In genomic region chr2:65217677-65218076, GRCm38 (mm10) we compare ENCODE assay signal across 24 mouse cellular contexts. TPM values are rescaled to one million over a fixed set of nuclear protein-coding genes. Genes with fewer than 3 reads are reported as not detected.
DNase-seq lines count a peak whose midpoint lies in the region; ATAC-seq lines count a peak whose summit lies in the region.
"Had no signal": no experiment of that assay in that cellular context is flagged by ENCODE, and none has a peak within 500 bp of the region (broad histone marks: within the 10 kb centered on the region; RNA-seq: fewer than 3 reads in every experiment).

No protein-coding gene starts in this region.

- WGBS in kidney, embryonic 14.5 days = 63% methylated on average over 6 of the region's 6 CpGs

- H3K27me3 ChIP-seq in kidney, embryonic 14.5 days (ENCODE audit: control insufficient read depth, insufficient read depth, low read length) = no peaks in the 10 kb centered on the region
- H3K27me3 ChIP-seq: forebrain, embryonic 12.5 days; heart, embryonic 15.5 days; hindbrain, embryonic 12.5 days; limb, embryonic 13.5 days; liver, embryonic 12.5 days; megakaryocyte, embryonic 14.5 days; midbrain, embryonic 12.5 days; neural tube, embryonic 13.5 days; stomach, embryonic 15.5 days had no signal

- peak overlapping the region; percentile 10; the same call in 1 of the 2 replicates for H3K27ac ChIP-seq in kidney, embryonic 14.5 days (ENCODE audit: low read depth, low read length)
- H3K27ac ChIP-seq: forebrain, embryonic 12.5 days; heart, embryonic 10.5 days; heart, embryonic 15.5 days; hindbrain, embryonic 12.5 days; hindbrain, postnatal 0 days; limb, embryonic 13.5 days; liver, embryonic 12.5 days; midbrain, embryonic 12.5 days; neural tube, embryonic 13.5 days; stomach, embryonic 15.5 days had no signal

- no peaks in the 10 kb centered on the region for H3K9me3 ChIP-seq in kidney, embryonic 14.5 days (ENCODE audit: control insufficient read depth, low read length)
- H3K9me3 ChIP-seq: forebrain, embryonic 12.5 days; heart, embryonic 10.5 days; heart, embryonic 15.5 days; hindbrain, embryonic 12.5 days; limb, embryonic 13.5 days; liver, embryonic 12.5 days; megakaryocyte, embryonic 14.5 days; midbrain, embryonic 12.5 days; neural tube, embryonic 13.5 days; stomach, embryonic 15.5 days had no signal

- DNase-seq in kidney, adult 11 months = peak; percentile 76
- DNase-seq in kidney, postnatal 4 days = no peak
- DNase-seq in fat pad, adult 2 months (ENCODE audit: extremely low read depth, low read depth, low spot score) = peak; percentile 65
- DNase-seq in kidney, postnatal 25 days = peak; percentile 52 to 55
- DNase-seq in cerebellum, postnatal 25 days = no peak
- DNase-seq in spleen, adult 12 weeks (ENCODE audit: low spot score) = no peak
- DNase-seq: cerebellum, adult 11 months; forebrain, postnatal 0 days; thymus, postnatal 25 days had no signal

- H3K4me2 ChIP-seq in kidney, embryonic 14.5 days (replicated peaks; ENCODE audit: low read depth, low read length) = no peak overlapping the region
- H3K4me2 ChIP-seq: forebrain, embryonic 12.5 days; heart, embryonic 15.5 days; hindbrain, embryonic 12.5 days; limb, embryonic 13.5 days; liver, embryonic 12.5 days; midbrain, embryonic 12.5 days; neural tube, embryonic 13.5 days; stomach, embryonic 15.5 days had no signal

- ATAC-seq in kidney, embryonic 14.5 days (ENCODE audit: low FRiP score, low TSS enrichment) = no peak
- ATAC-seq: activated CD4-positive, CD25-positive, alpha-beta regulatory T cell, adult 4 months; forebrain, postnatal 0 days; intestine, embryonic 16.5 days; liver, embryonic 12.5 days had no signal

- no peak overlapping the region for H3K4me3 ChIP-seq in kidney, embryonic 14.5 days (ENCODE audit: low read length)
- H3K4me3 ChIP-seq: erythroblast, embryonic 14.5 days; forebrain, embryonic 12.5 days; heart, embryonic 10.5 days; heart, embryonic 15.5 days; hindbrain, embryonic 12.5 days; limb, embryonic 13.5 days; liver, embryonic 12.5 days; megakaryocyte, embryonic 14.5 days; midbrain, embryonic 12.5 days; neural tube, embryonic 13.5 days; stomach, embryonic 15.5 days had no signal

- no peaks in the 10 kb centered on the region for H3K36me3 ChIP-seq in kidney, embryonic 14.5 days (ENCODE audit: control insufficient read depth, insufficient read depth, low read length)
- H3K36me3 ChIP-seq: forebrain, embryonic 12.5 days; heart, embryonic 10.5 days; heart, embryonic 15.5 days; hindbrain, embryonic 12.5 days; limb, embryonic 13.5 days; liver, embryonic 12.5 days; midbrain, embryonic 12.5 days; neural tube, embryonic 13.5 days; stomach, embryonic 15.5 days had no signal

- H3K9ac ChIP-seq in kidney, embryonic 14.5 days (ENCODE audit: low read depth, low read length) = no peak overlapping the region
- H3K9ac ChIP-seq: forebrain, embryonic 12.5 days; forebrain, postnatal 0 days; heart, embryonic 15.5 days; hindbrain, embryonic 12.5 days; limb, embryonic 13.5 days; liver, embryonic 12.5 days; midbrain, embryonic 12.5 days; neural tube, embryonic 13.5 days; stomach, embryonic 15.5 days had no signal

- H3K4me1 ChIP-seq in kidney, embryonic 14.5 days (ENCODE audit: control insufficient read depth, insufficient read depth, low read length) = 0 out of 2 replicates have a peak, but pooled peaks cover 10% of the 10 kb centered on the region
- H3K4me1 ChIP-seq: forebrain, embryonic 12.5 days; hindbrain, embryonic 12.5 days; limb, embryonic 13.5 days; liver, embryonic 12.5 days; megakaryocyte, embryonic 14.5 days; midbrain, embryonic 12.5 days; neural tube, embryonic 13.5 days; stomach, embryonic 15.5 days had no signal

RNA-seq across cellular contexts. Expression of gene Cobll1, which starts 21.5 kb away (rescaled TPM):
- polyA plus RNA-seq in kidney, embryonic 14.5 days (2014; fragmentation: Nextera tagmentation; extraction: Ambion mirVana) = 11.4 and 24.7 TPM in 2 replicates
- polyA plus RNA-seq: erythroblast, embryonic 14.5 days had no signal

Comparison
In these comparisons a context has a peak if more than half of its experiments do, and no peak if none do; other contexts are left out.
1. DNase-seq: peak in kidney, adult 11 months (single experiment), fat pad, adult 2 months (single experiment) and kidney, postnatal 25 days (2 of 2); none in kidney, postnatal 4 days (0 of 2), cerebellum, postnatal 25 days (0 of 2) and spleen, adult 12 weeks (single experiment).